Mouse (Mus musculus) Patski (cell line): ENCODE measurements at regions not wholly inside any gene's neighbourhood (a gene's known extent, or its start where the extent isn't known, plus 50 kb on each side); places are given as distances from the start of the nearest gene placed in this dataset.

Experiments used
- ATAC-seq: fragments of 100-300 bp; one replicate; pipeline ENCODE4 v1.8.0; 2021
- CTCF ChIA-PET: fragments of 350-600 bp; sonication (Branson Sonifier 250); formaldehyde crosslinking; loops from one replicate; lab custom pipeline; 2022; ENCODE audit warnings: inconsistent platforms; lab: Charles Lee
- POLR2A ChIA-PET: fragments of 350-600 bp; sonication (Branson Sonifier 250); formaldehyde crosslinking; loops from one replicate; lab custom pipeline; 2022; ENCODE audit warnings: antibody characterized with exemption, inconsistent platforms; lab: Charles Lee
- DNase-seq: peaks from one replicate; pipeline ENCODE4 v3.0.0-alpha.2; 2011; ENCODE audit warnings: low read depth, low spot score
- H3K27me3 ChIP-seq: fragments of 371-371 bp; one replicate; pipeline ENCODE4 v1.5.1; 2021
- CTCF ChIP-seq: fragments of 100-300 bp; IDR thresholded peaks from one replicate; pipeline ENCODE4 v1.5.1; 2021
- in situ Hi-C: fragments of 300-500 bp; cut with MboI; formaldehyde crosslinking; loops from 3 replicates; pipeline ENCODE4 v1.11.1; 2018; ENCODE audit warnings: low pct_unique_long_range_greater_than_20kb, mixed read lengths

DNA sequence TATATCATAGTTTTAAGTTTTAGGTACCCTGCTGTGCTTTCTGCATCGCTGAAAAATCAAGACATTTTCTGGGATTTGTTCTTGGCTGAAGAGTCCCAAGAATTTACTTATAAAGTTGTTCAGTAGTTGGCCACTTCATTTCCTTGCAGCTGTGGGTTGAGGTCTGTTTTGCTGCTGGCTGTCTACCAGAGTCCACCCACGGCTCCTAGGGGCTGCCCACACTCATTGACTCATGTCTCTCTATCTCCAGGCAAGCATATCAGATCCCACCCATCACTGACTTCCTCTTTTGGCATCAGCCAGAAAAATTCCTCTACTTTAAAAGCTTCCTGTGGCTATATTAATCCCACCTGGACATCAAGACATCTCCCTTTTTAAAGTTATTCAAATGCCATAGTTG, 263.9 kb downstream of the Kctd12 start:
- in situ Hi-C loops, result no loop called here
- CTCF ChIA-PET, result no interaction called here

DNA sequence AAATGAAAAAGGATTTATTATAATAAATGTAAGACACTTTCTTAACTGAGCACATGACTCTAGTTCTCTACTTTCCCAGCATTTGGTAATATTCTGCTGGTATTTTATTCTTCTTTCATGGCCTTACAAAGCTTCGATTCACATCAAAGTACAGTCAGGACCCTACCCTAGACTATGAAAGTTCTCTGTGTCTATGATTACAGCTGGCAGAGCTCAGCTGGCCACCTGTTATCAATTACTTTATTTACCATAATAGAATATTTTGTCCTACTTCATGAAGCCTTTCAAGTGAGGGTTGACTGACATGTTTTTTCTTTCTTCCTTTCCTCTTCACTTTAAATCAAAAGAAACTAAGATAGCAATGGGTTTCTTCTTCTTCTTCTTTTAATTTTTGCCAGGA, 269.8 kb downstream of the Kctd12 start:
- in situ Hi-C loops, result no loop called here
- ChIA-PET CTCF (interaction anchor here (1.1 kb wide), 1 partner anchor 15 kb away, joined by 3 read pairs; no protein-coding TSS in a partner anchor), POLR2A (no interaction called here)
- DNase-seq, result no peak
- ATAC-seq, result no peak
- peaks cover 3% of the 10 kb centered on the region for H3K27me3 ChIP-seq
- no peak for TF ChIP-seq CTCF

More for the DNA sequence above, 263.9 kb downstream of the Kctd12 start:
- ATAC-seq (no peak), DNase-seq (peak; percentile 13)
- POLR2A ChIA-PET, result no interaction called here
- TF ChIP-seq CTCF, result no peak
- peaks cover 3% of the 10 kb centered on the region for H3K27me3 ChIP-seq

DNA sequence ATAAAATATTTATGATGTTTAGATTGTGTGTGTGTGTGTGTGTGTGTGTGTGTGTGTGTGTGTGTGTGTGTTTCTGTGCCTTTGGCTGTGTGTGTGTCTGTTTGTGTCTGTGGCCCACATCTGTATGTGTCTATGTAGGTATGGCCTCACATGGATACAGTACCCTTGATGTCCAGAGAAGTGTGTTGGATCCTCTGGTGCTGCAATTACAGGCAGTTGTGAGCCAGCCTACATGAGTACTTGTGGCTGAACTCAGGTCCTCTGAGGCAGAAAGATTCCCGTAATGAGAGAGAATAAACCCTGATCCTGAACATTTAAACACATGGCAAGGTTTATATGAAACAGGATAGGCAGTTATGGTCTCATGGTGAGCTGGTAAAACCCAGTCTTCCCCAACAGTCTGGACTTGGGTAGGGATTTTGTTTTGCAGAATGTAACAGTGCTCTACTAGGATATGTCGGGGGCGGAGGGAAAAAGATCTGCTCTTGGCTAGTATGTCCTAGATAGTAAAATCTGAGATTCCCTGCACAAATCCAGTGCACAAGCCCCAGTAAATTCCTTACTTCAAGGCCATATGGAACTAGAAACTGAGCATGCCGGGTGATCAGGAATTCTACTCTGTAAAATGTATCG, 275.6 kb downstream of the Kctd12 start:
- ATAC-seq, result no peak
- no peak for TF ChIP-seq CTCF
- in situ Hi-C loops, result no loop called here
- POLR2A ChIA-PET, result no interaction called here
- no peaks in the 10 kb centered on the region for H3K27me3 ChIP-seq
- CTCF ChIA-PET, result no interaction called here
- no peak for DNase-seq

GRCm38 (mm10) chr14:102701108-102701507, 281.3 kb downstream of the Kctd12 start:
- no peak for TF ChIP-seq CTCF
- ATAC-seq, result no peak
- H3K27me3 ChIP-seq, result no peaks in the 10 kb centered on the region
- no peak for DNase-seq
- ChIA-PET CTCF (no interaction called here), POLR2A (no interaction called here)
- in situ Hi-C loops, result no loop called here

DNA sequence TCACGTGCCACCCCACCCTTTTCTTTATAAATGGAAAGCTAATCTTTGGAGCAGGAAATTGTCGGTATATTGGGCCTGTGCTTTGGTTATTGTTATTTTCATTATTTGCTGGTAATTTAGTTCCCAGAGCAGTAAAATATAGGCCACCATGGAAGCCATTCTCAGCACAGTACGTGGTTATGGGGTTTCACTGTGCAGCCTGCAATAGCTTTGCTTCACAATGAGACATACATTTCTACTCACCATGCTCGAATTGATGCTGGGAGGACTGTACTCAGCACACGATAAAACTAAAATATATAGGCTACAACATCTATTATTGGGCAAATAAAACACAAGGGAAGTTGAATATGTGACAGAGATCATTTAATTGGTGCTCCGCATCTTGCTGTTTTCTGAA, 282.0 kb downstream of the Kctd12 start:
- no peaks in the 10 kb centered on the region for H3K27me3 ChIP-seq
- CTCF ChIA-PET, result no interaction called here
- DNase-seq, result no peak
- in situ Hi-C loops, result no loop called here
- TF ChIP-seq CTCF, result no peak
- POLR2A ChIA-PET, result no interaction called here
- no peak for ATAC-seq

GRCm38 (mm10) chr14:102699015-102699414, 283.4 kb downstream of the Kctd12 start:
- ATAC-seq (no peak), DNase-seq (no peak)
- in situ Hi-C loops, result no loop called here
- ChIA-PET CTCF (interaction anchor here (1.4 kb wide), 1 partner anchor 18 kb away, joined by 3 read pairs; no protein-coding TSS in a partner anchor), POLR2A (no interaction called here)
- H3K27me3 ChIP-seq, result no peaks in the 10 kb centered on the region
- TF ChIP-seq CTCF, result no peak

GRCm38 (mm10) chr14:102686791-102687190, 295.6 kb downstream of the Kctd12 start:
- no peak for ATAC-seq
- TF ChIP-seq CTCF, result no peak

DNA sequence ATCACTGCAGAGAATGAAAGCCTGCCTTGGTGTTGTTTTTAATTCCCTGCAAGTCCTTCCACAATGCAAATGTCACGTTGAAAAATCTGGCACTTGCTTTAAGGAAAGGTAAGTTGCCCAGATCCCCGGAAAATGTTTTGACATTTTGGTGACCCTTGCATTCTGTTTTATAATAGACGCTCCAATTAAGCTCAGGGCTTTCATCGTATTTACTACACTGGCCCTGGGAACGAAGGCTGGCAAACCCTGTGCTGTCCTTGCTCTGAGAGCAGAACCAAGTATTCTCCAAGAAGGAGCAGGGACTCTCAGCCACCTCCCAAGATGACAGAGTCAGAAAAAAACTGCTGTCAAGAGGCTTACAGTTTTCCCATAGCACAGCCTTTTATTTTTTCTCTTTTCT, 305.9 kb downstream of the Kctd12 start:
- ChIA-PET CTCF (no interaction called here), POLR2A (no interaction called here)
- no peak for TF ChIP-seq CTCF
- in situ Hi-C loops, result no loop called here
- ATAC-seq (no peak), DNase-seq (no peak)
- no peaks in the 10 kb centered on the region for H3K27me3 ChIP-seq

More at GRCm38 (mm10) chr14:102686791-102687190, 295.6 kb downstream of the Kctd12 start:
- ChIA-PET CTCF (no interaction called here), POLR2A (no interaction called here)
- in situ Hi-C loops, result no loop called here
- peaks cover 9% of the 10 kb centered on the region for H3K27me3 ChIP-seq
- no peak for DNase-seq

GRCm38 (mm10) chr14:102674635-102675034, 307.8 kb downstream of the Kctd12 start:
- no peaks in the 10 kb centered on the region for H3K27me3 ChIP-seq
- CTCF ChIA-PET, result no interaction called here
- ATAC-seq (no peak), DNase-seq (no peak)
- in situ Hi-C loops, result no loop called here
- POLR2A ChIA-PET, result interaction anchor here (0.7 kb wide), 1 partner anchor 337 kb away, joined by 3 read pairs; no protein-coding TSS in a partner anchor
- TF ChIP-seq CTCF, result no peak

GRCm38 (mm10) chr14:102673724-102674123, 308.7 kb downstream of the Kctd12 start:
- no peak for TF ChIP-seq CTCF
- ChIA-PET CTCF (no interaction called here), POLR2A (no interaction called here)
- DNase-seq (no peak), ATAC-seq (no peak)
- H3K27me3 ChIP-seq, result no peaks in the 10 kb centered on the region
- in situ Hi-C loops, result no loop called here

DNA sequence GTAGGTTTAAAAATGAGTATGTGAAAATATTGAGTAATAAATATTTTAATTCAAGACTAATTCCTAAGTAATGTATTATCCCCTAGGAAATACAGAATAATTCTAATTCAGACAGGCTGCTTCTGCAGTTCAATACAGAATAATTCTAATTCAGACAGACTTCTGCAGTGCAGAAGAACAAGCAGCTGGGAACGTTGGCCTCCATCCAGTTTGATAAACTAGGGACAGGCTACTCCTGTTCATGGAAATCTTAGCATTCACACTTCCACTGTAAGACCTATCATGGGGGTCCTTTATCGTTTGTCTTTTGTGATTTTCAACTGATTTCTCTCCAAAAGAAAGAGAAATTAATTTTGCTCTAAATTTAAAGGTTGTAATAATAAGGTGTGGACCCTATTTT, 319.2 kb downstream of the Kctd12 start:
- in situ Hi-C loops, result no loop called here
- no peak for TF ChIP-seq CTCF
- ATAC-seq, result no peak
- no peak for DNase-seq
- CTCF ChIA-PET, result no interaction called here
- POLR2A ChIA-PET, result no interaction called here
- no peaks in the 10 kb centered on the region for H3K27me3 ChIP-seq

DNA sequence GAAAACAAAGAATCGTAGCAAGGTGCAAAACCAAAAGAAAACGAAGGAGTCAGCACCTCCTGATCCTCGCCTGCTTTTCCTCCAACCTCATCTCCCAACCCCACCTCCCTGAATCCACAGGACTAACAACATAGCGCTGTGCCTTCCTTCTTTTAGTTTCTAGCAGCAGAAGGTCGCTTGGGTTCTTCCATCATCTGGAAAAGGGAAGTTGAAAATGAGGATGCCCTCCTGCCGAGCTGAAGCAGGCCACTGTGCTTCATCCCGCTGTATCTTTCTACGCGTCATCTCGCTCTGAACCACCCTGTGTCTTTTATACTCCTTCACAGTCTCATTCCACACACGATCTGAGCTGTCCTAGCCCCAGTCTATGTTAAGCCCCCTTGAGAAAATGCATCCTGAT, 322.1 kb downstream of the Kctd12 start:
- POLR2A ChIA-PET, result no interaction called here
- CTCF ChIA-PET, result no interaction called here
- TF ChIP-seq CTCF, result no peak
- ATAC-seq (no peak), DNase-seq (no peak)
- in situ Hi-C loops, result no loop called here
- H3K27me3 ChIP-seq, result no peaks in the 10 kb centered on the region
